Mouse (Mus musculus): ENCODE results near the gene Nek11.

GRCm38 (mm10) chr9:105182392-105182791 is 212.9 kb downstream of the Nek11 start:
- TF ChIP-seq CTCF (IDR thresholded peaks at IDR 0.05; ENCODE audit: low read depth): no peak
- no peak for TF ChIP-seq EP300 (IDR thresholded peaks at IDR 0.05; ENCODE audit: low read depth)
